Mouse (Mus musculus): Measurements from ENCODE around the gene Sdhaf2. TPM values are rescaled to one million over a fixed set of nuclear protein-coding genes. Genes with fewer than 3 reads are reported as not detected.

Sdhaf2 gene
- total RNA-seq, 1 experiment from 2014 or later = 71.7 TPM

DNA sequence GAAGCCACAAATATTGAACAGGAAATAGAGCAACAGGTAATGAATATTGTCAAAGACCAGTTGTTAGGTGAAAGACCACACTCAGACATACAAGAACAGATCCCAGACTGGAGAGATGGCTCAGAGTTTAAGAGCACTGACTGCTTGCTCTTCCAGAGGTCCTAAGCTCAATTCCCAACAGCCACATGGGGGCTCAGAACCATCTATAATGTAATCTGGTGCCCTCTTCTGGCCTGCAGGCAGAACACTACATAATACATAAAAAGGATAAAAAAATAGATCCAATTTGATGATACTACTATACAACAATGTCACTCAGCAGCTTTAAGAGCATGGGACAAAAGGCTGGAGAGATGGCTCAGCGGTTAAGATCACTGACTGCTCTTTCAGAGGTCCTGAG, 5.6 kb downstream of the Sdhaf2 start:
- ATAC-seq (replicated peaks in 1 of 2; ENCODE audit: insufficient read depth in 1 of 2, low FRiP score in 2 of 2, low TSS enrichment in 1 of 2, low read depth in 1 of 2, poor library complexity in 2 of 2, severe bottlenecking in 2 of 2) = no peak

DNA sequence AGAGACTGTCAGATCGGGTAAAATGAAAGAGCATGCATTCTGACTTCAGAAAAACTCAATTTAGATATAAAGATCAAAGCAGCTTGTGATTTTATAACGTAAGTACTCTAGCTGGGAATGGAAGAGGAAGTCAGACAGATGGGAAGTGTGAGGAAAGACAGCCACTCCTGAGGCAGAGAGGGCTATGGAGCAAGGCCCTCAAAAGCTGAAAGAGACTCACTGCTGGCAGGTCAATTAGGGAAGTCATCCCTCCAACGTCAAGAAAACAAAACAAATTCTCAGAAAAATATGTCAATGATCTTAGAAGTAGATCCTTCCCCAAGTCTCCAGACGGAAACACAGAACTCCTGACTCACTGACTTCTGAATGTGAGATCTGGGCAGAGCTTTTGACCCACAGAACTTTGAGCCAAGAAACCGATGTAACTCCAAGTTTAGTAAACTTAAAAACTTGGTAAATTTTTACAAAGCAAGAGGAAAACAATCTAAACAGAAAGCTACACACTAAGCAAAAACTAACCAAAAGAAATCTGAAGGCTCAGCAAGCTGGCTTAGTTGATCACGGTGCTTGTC, 15.1 kb downstream of the Sdhaf2 start:
- no peak for ATAC-seq (replicated peaks in 1 of 2; ENCODE audit: insufficient read depth in 1 of 2, low FRiP score in 2 of 2, low TSS enrichment in 1 of 2, low read depth in 1 of 2, poor library complexity in 2 of 2, severe bottlenecking in 2 of 2)

DNA sequence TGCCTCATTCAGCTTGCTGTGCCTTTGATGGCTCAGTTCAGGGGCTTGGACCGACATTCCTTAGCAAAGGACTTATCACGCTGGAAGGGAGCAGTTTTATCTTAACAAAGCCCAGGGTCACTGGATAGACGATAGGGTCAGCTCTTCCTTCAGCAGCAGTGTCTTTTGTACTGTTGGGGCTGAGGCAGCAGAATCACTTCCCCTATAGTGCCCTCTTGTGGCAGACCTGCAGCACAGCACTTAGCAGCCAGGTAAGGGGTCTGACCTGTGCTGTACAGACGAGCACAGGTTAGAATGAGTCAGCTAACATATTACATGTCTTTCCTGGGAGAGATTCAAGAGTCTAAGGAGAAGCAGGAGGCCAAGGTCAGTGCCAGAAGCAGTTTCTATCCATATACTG, 23.4 kb downstream of the Sdhaf2 start:
- ATAC-seq (replicated peaks in 1 of 2; ENCODE audit: insufficient read depth in 1 of 2, low FRiP score in 2 of 2, low TSS enrichment in 1 of 2, low read depth in 1 of 2, poor library complexity in 2 of 2, severe bottlenecking in 2 of 2) = peak; percentile 66 to 67; a peak in 3 of 4 replicates

DNA sequence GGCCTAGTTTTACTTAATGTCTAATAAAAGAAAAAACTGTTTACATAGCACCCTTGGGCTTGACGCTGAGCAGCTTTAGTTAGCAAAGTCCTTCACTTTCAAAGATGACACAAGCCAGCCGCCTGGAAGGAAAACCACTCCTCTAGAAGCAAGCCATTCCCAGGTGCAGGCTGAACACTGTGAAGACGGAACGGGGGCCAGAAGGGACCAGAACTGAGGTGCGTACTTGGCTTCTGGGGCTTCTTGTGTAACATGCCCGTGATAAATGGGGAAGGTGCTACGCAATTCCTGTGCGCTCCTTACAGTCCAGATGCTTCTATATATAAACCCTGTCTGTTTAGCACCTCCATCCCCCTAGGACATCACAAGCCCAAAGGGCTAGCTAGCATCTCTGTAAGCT, 25.4 kb downstream of the Sdhaf2 start:
- no peak for ATAC-seq (replicated peaks in 1 of 2; ENCODE audit: insufficient read depth in 1 of 2, low FRiP score in 2 of 2, low TSS enrichment in 1 of 2, low read depth in 1 of 2, poor library complexity in 2 of 2, severe bottlenecking in 2 of 2)

DNA sequence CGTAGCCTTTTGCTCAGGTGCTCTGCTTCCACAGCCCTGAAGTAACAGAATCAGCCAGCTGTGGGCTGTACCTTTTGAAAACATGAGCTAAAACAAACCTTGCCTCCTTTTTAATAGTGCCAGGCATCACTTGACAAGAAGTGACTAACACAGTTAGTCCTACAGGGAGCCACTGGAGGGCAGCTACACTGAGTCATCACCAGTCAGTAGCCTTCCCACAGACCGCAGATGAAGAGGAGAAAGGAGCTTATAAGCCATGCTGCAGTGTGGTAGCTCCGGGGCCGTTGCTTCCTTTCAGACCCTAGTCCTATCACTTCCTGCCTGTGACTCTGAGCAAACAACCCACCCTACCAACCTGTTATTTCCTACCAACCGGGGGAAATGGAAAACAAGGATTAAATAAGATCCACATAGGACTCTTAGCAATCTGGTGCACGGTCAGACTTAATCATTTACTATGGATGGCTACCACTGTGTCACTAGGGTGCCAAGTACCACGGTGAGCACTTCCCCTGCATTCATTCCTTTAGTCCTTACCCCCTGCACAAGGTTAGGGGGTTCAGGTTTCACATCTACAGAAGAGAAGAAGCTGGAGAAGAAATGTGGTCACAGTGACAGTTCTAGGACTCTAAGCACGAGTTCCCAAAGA, 28.3 kb downstream of the Sdhaf2 start:
- ATAC-seq (replicated peaks in 1 of 2; ENCODE audit: insufficient read depth in 1 of 2, low FRiP score in 2 of 2, low TSS enrichment in 1 of 2, low read depth in 1 of 2, poor library complexity in 2 of 2, severe bottlenecking in 2 of 2) = peak; percentile 86 to 87

DNA sequence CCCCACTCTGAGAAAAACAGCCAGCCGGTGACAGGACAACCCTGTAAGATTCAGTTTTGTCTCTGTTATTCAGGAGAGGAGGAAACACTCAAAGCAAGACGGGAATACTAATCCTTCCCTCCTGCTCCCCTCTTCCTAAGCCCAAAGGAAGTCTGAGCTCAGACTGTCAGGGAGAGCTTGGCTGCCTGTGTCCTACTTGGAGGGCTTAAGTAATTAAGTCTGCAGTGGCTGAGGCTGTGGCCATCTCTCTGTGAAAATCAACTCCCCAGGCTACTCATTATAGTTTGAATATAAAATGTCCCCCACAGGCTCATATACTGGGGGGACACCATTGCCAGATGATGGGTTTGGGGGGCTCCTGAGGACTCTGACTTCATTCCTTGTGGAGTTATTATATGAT, 29.0 kb downstream of the Sdhaf2 start:
- no peak for ATAC-seq (replicated peaks in 1 of 2; ENCODE audit: insufficient read depth in 1 of 2, low FRiP score in 2 of 2, low TSS enrichment in 1 of 2, low read depth in 1 of 2, poor library complexity in 2 of 2, severe bottlenecking in 2 of 2)

DNA sequence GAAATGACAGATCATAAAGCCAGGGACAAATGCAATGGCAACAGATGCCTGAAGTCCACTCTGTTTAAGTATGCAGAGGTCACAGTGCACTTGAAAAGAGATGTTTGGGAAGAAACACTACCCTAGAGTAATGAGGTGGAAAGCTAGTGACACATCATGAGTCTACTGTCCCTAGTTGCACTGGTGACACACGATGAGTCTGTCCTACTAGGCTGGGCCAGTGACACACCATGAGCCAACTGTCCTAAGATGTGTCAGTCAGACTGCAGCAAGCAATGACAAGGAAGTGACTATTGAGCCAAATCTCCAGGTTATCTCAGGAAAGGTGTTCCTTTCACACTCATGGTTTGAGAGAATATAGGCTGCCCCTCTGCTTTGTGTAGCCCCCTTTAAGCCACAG, 30.3 kb downstream of the Sdhaf2 start:
- no peak for ATAC-seq (replicated peaks in 1 of 2; ENCODE audit: insufficient read depth in 1 of 2, low FRiP score in 2 of 2, low TSS enrichment in 1 of 2, low read depth in 1 of 2, poor library complexity in 2 of 2, severe bottlenecking in 2 of 2)

DNA sequence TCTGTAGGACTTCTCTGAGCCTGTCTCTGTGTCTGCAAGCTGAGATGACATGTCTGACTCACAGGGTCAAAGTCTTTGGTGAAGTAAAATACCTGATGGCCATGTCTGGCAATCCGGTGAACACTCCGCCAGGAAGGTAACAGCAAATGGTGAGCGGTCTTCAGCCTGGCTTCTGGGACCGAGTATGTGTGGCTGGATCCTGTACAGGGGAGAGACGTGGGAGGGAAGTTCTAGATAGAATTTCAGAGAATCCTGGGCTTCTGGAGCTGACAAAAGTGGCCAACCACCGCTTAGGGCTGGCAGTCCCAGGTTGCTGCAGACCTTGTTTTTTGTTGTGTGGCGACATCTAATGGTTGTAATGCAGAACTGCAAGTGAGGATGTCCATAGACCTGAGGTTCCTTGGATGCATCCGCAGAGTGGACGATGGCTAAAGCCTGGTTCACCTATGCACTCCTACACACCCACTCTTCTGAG, 39.6 kb downstream of the Sdhaf2 start:
- peak; percentile 74 to 84 for ATAC-seq (replicated peaks in 1 of 2; ENCODE audit: insufficient read depth in 1 of 2, low FRiP score in 2 of 2, low TSS enrichment in 1 of 2, low read depth in 1 of 2, poor library complexity in 2 of 2, severe bottlenecking in 2 of 2)

DNA sequence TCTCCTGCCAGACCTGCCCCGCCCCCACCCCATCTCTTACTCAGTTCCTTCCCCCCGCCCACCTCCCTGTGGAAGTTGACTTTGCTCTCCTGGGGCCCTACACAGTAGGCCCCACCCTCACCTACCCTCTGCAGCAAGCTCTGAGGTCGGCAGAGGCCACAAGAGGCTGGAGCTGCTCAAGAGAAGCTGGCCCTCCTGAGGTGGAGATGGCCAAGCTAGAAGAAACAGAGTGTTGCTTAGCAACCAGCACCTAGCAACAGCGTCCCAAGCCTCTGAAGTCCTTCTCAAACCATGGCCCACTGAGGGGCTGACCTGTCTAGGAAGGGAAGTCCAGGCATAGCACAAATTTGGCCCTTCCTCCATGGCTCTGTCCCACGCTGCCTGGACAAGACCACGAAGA, 43.2 kb downstream of the Sdhaf2 start, which contains the start of gene Ppp1r32:
Gene Ppp1r32 (minus strand): TSS at position 226 of the 400 bp plus-strand sequence.
- no peak for ATAC-seq (replicated peaks in 1 of 2; ENCODE audit: insufficient read depth in 1 of 2, low FRiP score in 2 of 2, low TSS enrichment in 1 of 2, low read depth in 1 of 2, poor library complexity in 2 of 2, severe bottlenecking in 2 of 2)

DNA sequence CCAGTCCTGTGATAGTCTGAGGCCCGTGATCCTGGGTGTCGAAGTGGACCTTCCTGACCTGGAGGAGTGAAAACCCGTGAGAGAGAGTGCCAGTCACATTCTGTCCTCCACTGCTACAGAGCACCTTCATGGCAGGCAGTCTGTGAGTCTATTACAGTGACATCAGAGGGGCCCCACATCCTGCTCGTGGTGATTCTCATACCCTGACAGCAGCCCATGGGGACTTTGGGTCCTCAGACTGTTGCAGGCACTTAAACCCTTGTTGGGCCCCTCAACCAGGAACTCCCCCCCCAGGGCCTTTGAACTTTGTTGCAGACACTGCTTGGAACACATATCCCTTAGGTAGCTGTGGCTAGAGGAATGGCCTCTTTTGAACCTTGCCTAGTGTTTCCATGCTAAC, 46.4 kb downstream of the Sdhaf2 start:
- no peak for ATAC-seq (replicated peaks in 1 of 2; ENCODE audit: insufficient read depth in 1 of 2, low FRiP score in 2 of 2, low TSS enrichment in 1 of 2, low read depth in 1 of 2, poor library complexity in 2 of 2, severe bottlenecking in 2 of 2)

DNA sequence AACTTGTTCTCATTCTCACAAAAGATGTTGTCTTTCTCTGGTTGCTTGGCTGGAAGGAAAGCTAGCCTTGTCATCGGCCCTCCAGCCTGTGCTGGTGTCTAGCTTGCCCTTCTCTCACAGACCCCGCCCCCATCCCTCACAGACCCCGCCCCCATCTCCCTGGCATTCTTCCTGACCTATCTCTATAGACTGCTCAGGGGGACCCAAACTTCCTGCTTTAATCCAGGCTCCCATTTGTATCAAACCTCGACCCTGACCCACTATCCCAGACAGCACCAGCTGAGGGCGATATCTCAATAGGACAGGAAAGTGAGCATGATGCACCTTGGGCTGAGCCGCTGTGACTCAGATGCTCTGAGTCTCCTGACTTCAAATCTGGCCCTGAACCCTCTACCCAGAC, 52.2 kb downstream of the Sdhaf2 start:
- no peak for ATAC-seq (replicated peaks in 1 of 2; ENCODE audit: insufficient read depth in 1 of 2, low FRiP score in 2 of 2, low TSS enrichment in 1 of 2, low read depth in 1 of 2, poor library complexity in 2 of 2, severe bottlenecking in 2 of 2)

DNA sequence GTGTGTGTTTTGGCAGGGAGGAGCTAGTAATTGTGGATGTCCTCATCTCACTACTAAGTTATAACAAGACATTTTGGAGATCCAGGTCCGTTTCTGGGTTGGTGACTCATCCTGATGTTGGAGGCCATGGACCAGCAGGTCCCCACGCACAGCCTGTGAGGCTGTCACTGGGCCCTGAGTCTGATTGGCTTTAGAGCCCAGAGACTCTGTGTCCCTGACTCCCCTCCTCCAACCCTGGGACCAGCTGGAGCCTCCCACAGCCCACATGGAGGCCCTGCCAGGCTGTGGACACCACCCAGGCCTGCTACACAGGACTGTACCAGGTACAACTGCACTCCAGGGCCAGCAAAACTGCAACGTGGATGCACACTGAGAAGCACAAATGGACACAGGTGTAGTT, 53.0 kb downstream of the Sdhaf2 start:
- ATAC-seq (replicated peaks in 1 of 2; ENCODE audit: insufficient read depth in 1 of 2, low FRiP score in 2 of 2, low TSS enrichment in 1 of 2, low read depth in 1 of 2, poor library complexity in 2 of 2, severe bottlenecking in 2 of 2) = no peak

DNA sequence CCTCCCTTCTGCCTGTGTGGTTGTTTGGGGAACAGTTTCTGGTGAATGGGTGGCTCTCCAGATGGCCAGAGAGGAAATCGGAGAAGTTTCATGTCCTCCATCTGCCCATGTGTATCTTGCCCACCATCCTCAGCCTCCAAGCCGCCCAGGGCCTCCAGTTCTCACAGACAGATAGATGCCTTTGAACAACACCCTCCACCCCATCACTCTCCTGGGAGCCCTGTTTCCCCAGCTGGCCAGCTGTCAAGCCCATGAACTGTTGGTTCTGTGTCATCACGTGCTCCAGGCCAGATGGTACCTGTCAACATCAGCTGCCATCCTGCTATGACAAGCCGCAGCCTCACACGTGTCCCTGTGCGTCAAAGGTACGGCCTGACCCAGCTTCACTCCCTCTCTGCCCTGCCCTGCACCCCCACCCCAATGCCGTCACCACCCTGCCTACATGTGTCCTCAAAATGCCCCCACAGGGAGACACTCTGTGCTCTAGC, 56.7 kb downstream of the Sdhaf2 start:
- ATAC-seq (replicated peaks in 1 of 2; ENCODE audit: insufficient read depth in 1 of 2, low FRiP score in 2 of 2, low TSS enrichment in 1 of 2, low read depth in 1 of 2, poor library complexity in 2 of 2, severe bottlenecking in 2 of 2) = no peak

DNA sequence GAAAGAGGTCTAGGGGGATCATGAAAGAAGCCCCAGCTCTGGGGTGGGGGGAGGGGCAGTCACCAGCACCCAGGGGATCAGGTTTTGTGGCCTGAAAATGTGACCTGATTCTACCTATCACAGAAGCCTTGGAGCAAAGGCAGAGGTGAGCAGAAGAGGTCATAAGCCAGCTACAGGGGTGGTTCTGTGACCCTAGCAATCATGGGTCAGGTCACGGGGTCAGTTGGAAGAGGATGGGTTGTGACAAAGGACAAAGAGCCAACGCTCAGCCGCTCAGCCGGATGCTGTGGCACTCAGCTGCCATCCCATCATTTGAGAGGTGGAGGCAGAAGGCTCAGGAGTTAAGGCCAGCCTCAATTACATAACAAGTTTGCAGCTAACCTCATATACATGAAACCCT, 61.5 kb downstream of the Sdhaf2 start:
- ATAC-seq (replicated peaks in 1 of 2; ENCODE audit: insufficient read depth in 1 of 2, low FRiP score in 2 of 2, low TSS enrichment in 1 of 2, low read depth in 1 of 2, poor library complexity in 2 of 2, severe bottlenecking in 2 of 2) = no peak

DNA sequence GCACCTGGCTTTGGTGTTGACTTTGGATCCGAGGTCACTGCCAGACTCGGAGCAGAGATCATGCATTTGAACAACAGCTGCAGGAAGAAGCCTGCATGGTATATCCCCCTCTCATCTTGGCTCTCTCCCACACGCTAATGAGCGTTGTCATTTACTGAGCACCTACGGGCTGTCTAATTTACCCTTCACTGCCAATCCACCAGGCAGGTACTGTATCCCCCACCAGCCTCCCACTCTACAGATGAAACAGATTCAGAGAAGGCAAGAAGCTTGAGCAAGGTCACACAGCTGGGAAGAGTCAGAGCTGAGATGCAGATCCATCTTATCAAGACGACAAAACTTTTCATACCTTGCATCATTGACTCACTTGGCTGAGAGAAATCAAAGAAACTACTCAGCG, 64.4 kb downstream of the Sdhaf2 start:
- ATAC-seq (replicated peaks in 1 of 2; ENCODE audit: insufficient read depth in 1 of 2, low FRiP score in 2 of 2, low TSS enrichment in 1 of 2, low read depth in 1 of 2, poor library complexity in 2 of 2, severe bottlenecking in 2 of 2) = no peak

DNA sequence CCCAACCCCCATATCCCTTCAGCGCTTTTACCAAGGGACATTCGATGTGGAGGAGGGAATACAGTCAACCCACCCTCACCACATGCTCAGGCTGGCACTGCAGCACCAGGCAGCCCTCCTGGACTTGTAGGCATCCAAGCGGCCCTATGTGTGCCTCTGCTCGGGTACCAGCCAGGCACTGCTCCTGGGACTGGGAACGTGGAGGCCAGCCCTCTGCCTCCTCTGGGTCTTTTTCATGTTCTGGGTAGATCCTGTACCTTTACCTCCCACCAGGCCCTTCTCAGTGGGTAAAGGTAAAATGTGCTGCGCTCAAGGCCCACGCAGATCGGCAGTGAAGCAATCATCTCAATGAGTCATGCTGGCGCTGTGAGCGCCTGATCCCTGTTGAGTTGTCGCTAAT, 66.0 kb downstream of the Sdhaf2 start:
- ATAC-seq (replicated peaks in 1 of 2; ENCODE audit: insufficient read depth in 1 of 2, low FRiP score in 2 of 2, low TSS enrichment in 1 of 2, low read depth in 1 of 2, poor library complexity in 2 of 2, severe bottlenecking in 2 of 2) = no peak

DNA sequence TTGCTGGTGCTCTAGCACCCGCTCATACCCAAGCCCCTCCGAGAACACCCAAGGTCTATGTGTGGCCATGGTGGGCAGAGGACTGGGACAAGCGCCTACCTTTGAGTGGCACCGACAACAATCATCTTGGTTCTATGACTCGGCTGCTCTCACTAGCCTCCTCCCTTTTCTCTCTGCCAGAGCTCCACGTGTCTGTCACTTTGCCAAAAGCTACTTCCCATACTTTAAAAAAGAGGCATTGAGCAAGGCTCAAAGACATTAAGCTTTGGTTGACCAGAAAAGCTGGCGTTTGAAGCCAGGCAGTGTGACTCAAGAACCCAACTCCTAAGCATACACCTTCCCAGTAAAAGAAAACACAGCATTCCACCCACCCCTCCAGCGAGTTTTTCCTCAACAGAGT, 67.8 kb downstream of the Sdhaf2 start:
- ATAC-seq (replicated peaks in 1 of 2; ENCODE audit: insufficient read depth in 1 of 2, low FRiP score in 2 of 2, low TSS enrichment in 1 of 2, low read depth in 1 of 2, poor library complexity in 2 of 2, severe bottlenecking in 2 of 2) = 0 out of 4 replicates have a peak, but pooled peaks of 1 of the 2 experiments have one; percentile 14

DNA sequence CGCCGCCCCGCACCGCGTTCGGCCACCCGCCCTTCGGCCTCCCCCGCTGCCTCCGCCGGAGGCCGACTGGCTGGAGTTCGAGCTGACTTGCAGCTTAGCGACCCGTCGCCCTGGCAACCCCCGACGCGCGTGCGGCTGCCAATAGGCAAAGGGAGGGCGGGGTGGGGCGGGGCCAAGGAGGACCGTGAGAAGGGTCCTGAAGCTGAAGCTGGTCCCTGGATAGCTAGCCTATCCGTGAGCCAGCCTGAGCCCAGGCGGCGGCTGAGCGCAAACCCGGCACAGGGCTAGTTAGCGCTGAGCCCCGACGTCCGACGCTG, 68.5 kb downstream of the Sdhaf2 start:
- no peak for ATAC-seq (replicated peaks in 1 of 2; ENCODE audit: insufficient read depth in 1 of 2, low FRiP score in 2 of 2, low TSS enrichment in 1 of 2, low read depth in 1 of 2, poor library complexity in 2 of 2, severe bottlenecking in 2 of 2)
